Mouse (Mus musculus) limb, embryonic 15.5 days (tissue): ENCODE data around the gene Ccne1. TPM values are rescaled to one million over a fixed set of nuclear protein-coding genes. Genes with fewer than 3 reads are reported as not detected.
"Not testable (repeated sequence)": the region's sequence is repeated elsewhere in the genome, so short reads cannot be mapped to it uniquely, and the experiment has no call there.

Experiments used
- ATAC-seq: fragments of 200-750 bp; cut with Nextera tagmentation; 2 replicates; pipeline ENCODE4 v1.8.0; 2017; ENCODE audit warnings: low read depth, moderate TSS enrichment; ENCODE audit not compliant: insufficient number of reproducible peaks, low FRiP score, low TSS enrichment
- H3K27ac ChIP-seq: fragments of 300-500 bp; sonication (generic); 2 replicates; pipeline ENCODE4 v1.5.1; 2015; ENCODE audit warnings: moderate library complexity, mild to moderate bottlenecking, inconsistent platforms
- H3K27me3 ChIP-seq: fragments of 300-500 bp; sonication (generic); 2 replicates; pipeline ENCODE4 v1.6.1; 2015; ENCODE audit warnings: inconsistent platforms
- H3K36me3 ChIP-seq: fragments of 300-500 bp; sonication (generic); 2 replicates; pipeline ENCODE4 v1.6.1; 2015; ENCODE audit warnings: inconsistent platforms
- H3K4me1 ChIP-seq: fragments of 300-500 bp; sonication (generic); 2 replicates; pipeline ENCODE4 v1.6.1; 2015; ENCODE audit warnings: inconsistent platforms
- H3K4me2 ChIP-seq: fragments of 300-500 bp; sonication (generic); 2 replicates; pipeline ENCODE4 v1.6.1; 2015; ENCODE audit warnings: mild to moderate bottlenecking, inconsistent platforms
- H3K4me3 ChIP-seq: fragments of 300-500 bp; sonication (generic); 2 replicates; pipeline ENCODE4 v1.5.1; 2015; ENCODE audit warnings: mild to moderate bottlenecking, inconsistent platforms
- H3K9ac ChIP-seq: fragments of 300-500 bp; sonication (generic); 2 replicates; pipeline ENCODE4 v1.6.1; 2015; ENCODE audit warnings: inconsistent platforms
- H3K9me3 ChIP-seq: fragments of 300-500 bp; sonication (generic); 2 replicates; pipeline ENCODE4 v1.6.1; 2016; ENCODE audit warnings: inconsistent platforms
- WGBS: fragments of 180-500 bp; shearing (Covaris S2); methylation state at CpG from one replicate; pipeline ENCODE4 v1.1.7; 2015; 5-methylcytosine and 5-hydroxymethylcytosine counted together
- polyA plus RNA-seq: library from polyadenylated mRNA; unstranded; fragments of >200 nt; fragmentation: Nextera tagmentation; extraction: Ambion mirVana; gene quantifications from 2 replicates; pipeline ENCODE4 v1.2.1, GENCODE M21; 2015

Gene Ccne1
- polyA plus RNA-seq, 1 experiment from 2014 or later: 55.6 TPM

GRCm38 (mm10) chr7:38128256-38128655 lies 20.9 kb upstream of the Ccne1 start:
- not testable (repeated sequence) for H3K9ac ChIP-seq, H3K4me2 ChIP-seq, H3K27me3 ChIP-seq, H3K27ac ChIP-seq, H3K36me3 ChIP-seq, ATAC-seq, H3K4me3 ChIP-seq, H3K9me3 ChIP-seq
- peaks cover 24% of the 10 kb centered on the region for H3K4me1 ChIP-seq
- 61% methylated on average over 5 of the region's 5 CpGs for WGBS

- peak; percentile 57; the same call in 1 of the 2 replicates for ATAC-seq
- H3K4me1 ChIP-seq: peaks cover 20% of the 10 kb centered on the region
- no peaks in the 10 kb centered on the region for H3K9me3 ChIP-seq
- no peaks in the 10 kb centered on the region for H3K36me3 ChIP-seq
- H3K27me3 ChIP-seq: no peaks in the 10 kb centered on the region
- H3K27ac ChIP-seq: peak overlapping the region; percentile 47
- no peak overlapping the region for H3K9ac ChIP-seq
- 45% methylated on average over 12 of the region's 12 CpGs for WGBS
- no peak overlapping the region for H3K4me2 ChIP-seq
- no peak overlapping the region for H3K4me3 ChIP-seq
Measured at GRCm38 (mm10) chr7:38125565-38126159, 18.3 kb upstream of the Ccne1 start.

GRCm38 (mm10) chr7:38124164-38124563 lies 16.8 kb upstream of the Ccne1 start:
- H3K4me2 ChIP-seq, H3K4me1 ChIP-seq, H3K4me3 ChIP-seq, H3K27me3 ChIP-seq, H3K36me3 ChIP-seq, H3K9me3 ChIP-seq, H3K9ac ChIP-seq, ATAC-seq, H3K27ac ChIP-seq: not testable (repeated sequence)
- 76% methylated on average over 2 of the region's 2 CpGs for WGBS

GRCm38 (mm10) chr7:38118594-38118993 lies 11.3 kb upstream of the Ccne1 start:
- Histone ChIP-seq H3K27me3 (0 out of 2 replicates have a peak, but pooled peaks cover 3% of the 10 kb centered on the region), H3K4me1 (no peaks in the 10 kb centered on the region), H3K4me3 (no peak overlapping the region), H3K9ac (no peak overlapping the region), H3K4me2 (no peak overlapping the region), H3K27ac (no peak overlapping the region), H3K36me3 (no peaks in the 10 kb centered on the region), H3K9me3 (no peaks in the 10 kb centered on the region)
- WGBS: 5% methylated on average over 1 of the region's 1 CpGs
- no peak for ATAC-seq

- Histone ChIP-seq H3K27ac (peak overlapping the region; percentile 14; the same call in 1 of the 2 replicates), H3K9me3 (no peaks in the 10 kb centered on the region), H3K4me3 (no peak overlapping the region), H3K4me1 (peaks cover 21% of the 10 kb centered on the region), H3K4me2 (no peak overlapping the region), H3K9ac (no peak overlapping the region), H3K36me3 (no peaks in the 10 kb centered on the region), H3K27me3 (no peaks in the 10 kb centered on the region)
- 0 out of 2 replicates have a peak, but pooled peaks have one; percentile 5 for ATAC-seq
- WGBS: 81% methylated on average over 9 of the region's 9 CpGs
Measured at GRCm38 (mm10) chr7:38112451-38112850, 5.1 kb upstream of the Ccne1 start.

- Histone ChIP-seq H3K4me2 (no peak overlapping the region), H3K9me3 (no peaks in the 10 kb centered on the region), H3K9ac (no peak overlapping the region), H3K36me3 (no peaks in the 10 kb centered on the region), H3K27me3 (no peaks in the 10 kb centered on the region), H3K4me1 (peaks cover 21% of the 10 kb centered on the region), H3K27ac (peak overlapping the region; percentile 83), H3K4me3 (no peak overlapping the region)
- peak; percentile 78 for ATAC-seq
- 24% methylated on average over 3 of the region's 3 CpGs for WGBS
Measured at GRCm38 (mm10) chr7:38111996-38112395, 4.7 kb upstream of the Ccne1 start.

GRCm38 (mm10) chr7:38108260-38108632 lies 912 bp upstream of the Ccne1 start:
- H3K27ac ChIP-seq: peak overlapping the region; percentile 75; the same call in 1 of the 2 replicates
- peak overlapping the region; percentile 85 for H3K4me3 ChIP-seq
- ATAC-seq: no peak
- peak overlapping the region; percentile 95 for H3K4me2 ChIP-seq
- H3K9ac ChIP-seq: 0 out of 2 replicates have a peak overlapping the region, but pooled peaks have one; percentile 56
- H3K27me3 ChIP-seq: no peaks in the 10 kb centered on the region
- H3K4me1 ChIP-seq: peaks cover 33% of the 10 kb centered on the region
- WGBS: 19% methylated on average over 10 of the region's 10 CpGs
- H3K36me3 ChIP-seq: no peaks in the 10 kb centered on the region
- H3K9me3 ChIP-seq: no peaks in the 10 kb centered on the region

- under 1% methylated on average over 47 of the region's 47 CpGs for WGBS
- peak overlapping the region; percentile 95 for H3K4me2 ChIP-seq
- H3K27me3 ChIP-seq: no peaks in the 10 kb centered on the region
- ATAC-seq: peak; percentile 22; the same call in 1 of the 2 replicates
- H3K36me3 ChIP-seq: peaks cover 10% of the 10 kb centered on the region
- H3K4me1 ChIP-seq: peaks cover 29% of the 10 kb centered on the region
- peak overlapping the region; percentile 64 for H3K9ac ChIP-seq
- peak overlapping the region; percentile 85 for H3K4me3 ChIP-seq
- H3K27ac ChIP-seq: no peak overlapping the region
- H3K9me3 ChIP-seq: no peaks in the 10 kb centered on the region
Measured at GRCm38 (mm10) chr7:38106711-38107311, 523 bp downstream of the Ccne1 start.

GRCm38 (mm10) chr7:38105379-38105778 lies 2.0 kb downstream of the Ccne1 start:
- no peak for ATAC-seq
- H3K27me3 ChIP-seq: no peaks in the 10 kb centered on the region
- 84% methylated on average over 3 of the region's 3 CpGs for WGBS
- peaks cover 18% of the 10 kb centered on the region for H3K4me1 ChIP-seq
- H3K36me3 ChIP-seq: peaks cover 15% of the 10 kb centered on the region
- H3K9me3 ChIP-seq: no peaks in the 10 kb centered on the region
- H3K27ac ChIP-seq: no peak overlapping the region
- H3K4me3 ChIP-seq: 0 out of 2 replicates have a peak overlapping the region, but pooled peaks have one; percentile 85
- H3K9ac ChIP-seq: no peak overlapping the region
- H3K4me2 ChIP-seq: 0 out of 2 replicates have a peak overlapping the region, but pooled peaks have one; percentile 1

GRCm38 (mm10) chr7:38104097-38104496 lies 3.2 kb downstream of the Ccne1 start:
- Histone ChIP-seq H3K36me3 (peaks cover 26% of the 10 kb centered on the region), H3K27ac (no peak overlapping the region)
- ATAC-seq: no peak

GRCm38 (mm10) chr7:38094353-38094752 lies 13.0 kb downstream of the Ccne1 start:
- Histone ChIP-seq H3K4me3 (no peak overlapping the region), H3K9ac (no peak overlapping the region), H3K4me2 (no peak overlapping the region), H3K36me3 (peaks cover 25% of the 10 kb centered on the region), H3K4me1 (peaks cover 2% of the 10 kb centered on the region; the same call in 1 of the 2 replicates), H3K27ac (no peak overlapping the region), H3K27me3 (no peaks in the 10 kb centered on the region), H3K9me3 (no peaks in the 10 kb centered on the region)
- no peak for ATAC-seq
- WGBS: 72% methylated on average over 6 of the region's 6 CpGs

More at GRCm38 (mm10) chr7:38104097-38104496, 3.2 kb downstream of the Ccne1 start:
- H3K4me2 ChIP-seq: no peak overlapping the region
- WGBS: 78% methylated on average over 5 of the region's 5 CpGs
- H3K4me1 ChIP-seq: peaks cover 18% of the 10 kb centered on the region
- H3K9me3 ChIP-seq: no peaks in the 10 kb centered on the region
- no peaks in the 10 kb centered on the region for H3K27me3 ChIP-seq
- H3K9ac ChIP-seq: no peak overlapping the region
- no peak overlapping the region for H3K4me3 ChIP-seq

GRCm38 (mm10) chr7:38093101-38093500 lies 14.2 kb downstream of the Ccne1 start:
- H3K4me3 ChIP-seq: no peak overlapping the region
- peaks cover 12% of the 10 kb centered on the region; the same call in 1 of the 2 replicates for H3K36me3 ChIP-seq
- peaks cover 3% of the 10 kb centered on the region; the same call in 1 of the 2 replicates for H3K4me1 ChIP-seq
- no peak for ATAC-seq
- H3K27ac ChIP-seq: no peak overlapping the region
- H3K9me3 ChIP-seq: no peaks in the 10 kb centered on the region
- WGBS: 8% methylated on average over 2 of the region's 2 CpGs
- H3K9ac ChIP-seq: no peak overlapping the region
- H3K4me2 ChIP-seq: no peak overlapping the region
- H3K27me3 ChIP-seq: no peaks in the 10 kb centered on the region
